Mouse (Mus musculus) central nervous system, embryonic 11.5 days (tissue): ENCODE data around the gene 2610507B11Rik. TPM values are rescaled to one million over a fixed set of nuclear protein-coding genes. Genes with fewer than 3 reads are reported as not detected.

Experiments used
- polyA plus RNA-seq: library from polyadenylated mRNA; depleted of rRNA; stranded (reverse); fragments of >200 nt; gene quantifications from 2 replicates; pipeline ENCODE4 v1.2.3, GENCODE M21; 2012; rRNA removed

2610507B11Rik gene
- polyA plus RNA-seq, result 60.1 and 65.0 TPM in 2 replicates

DNA sequence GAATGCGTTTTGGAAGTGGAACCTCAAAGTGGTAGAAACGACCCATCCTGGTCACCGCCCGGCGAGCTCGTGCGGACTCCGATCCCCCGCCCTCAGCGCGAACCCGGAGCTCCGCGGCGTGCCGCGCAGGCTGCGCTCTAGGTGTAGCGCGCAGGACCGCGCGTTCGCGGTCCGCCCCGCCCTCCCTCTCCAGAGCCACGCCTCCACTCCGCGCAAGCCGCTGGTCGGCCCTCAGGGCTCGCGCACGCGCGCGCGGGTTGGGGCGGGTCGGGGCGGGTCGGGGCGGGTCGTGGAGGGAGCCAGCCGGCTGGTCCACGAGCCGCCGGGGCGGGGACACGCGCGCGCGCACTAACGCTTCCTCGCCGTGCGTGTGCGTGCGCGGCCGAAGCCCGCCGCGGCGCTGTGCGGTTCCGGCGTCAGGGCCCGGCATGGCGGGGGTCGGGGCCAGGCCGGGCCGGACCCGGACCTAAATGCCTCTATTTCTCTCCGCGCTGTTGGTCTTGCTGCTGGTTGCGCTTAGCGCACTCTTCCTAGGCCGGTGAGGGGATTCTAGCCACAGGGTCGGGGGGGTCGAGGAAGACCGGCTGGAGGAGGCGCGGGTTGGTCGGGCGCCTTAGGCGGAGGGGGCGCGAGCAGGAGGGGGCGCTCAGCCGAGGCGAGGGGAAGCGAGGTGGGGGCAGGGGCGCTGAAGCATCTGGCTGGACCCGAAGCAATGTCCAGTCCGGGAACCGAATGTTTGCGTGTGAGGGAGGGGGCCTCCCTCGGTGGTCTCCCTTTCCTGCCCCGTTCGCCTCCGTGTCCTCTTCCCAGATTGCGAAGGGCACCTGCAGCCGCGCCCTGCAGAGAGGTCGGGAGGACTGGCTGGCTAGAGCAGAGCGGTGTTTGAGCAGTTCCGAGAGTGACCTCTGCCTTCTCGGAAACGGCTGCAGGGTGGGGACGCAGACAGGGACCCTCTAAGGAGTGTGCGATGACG, at the start of gene 2610507B11Rik:
2610507B11Rik (plus strand) TSS at position 373 of the 973 bp plus-strand sequence.

DNA sequence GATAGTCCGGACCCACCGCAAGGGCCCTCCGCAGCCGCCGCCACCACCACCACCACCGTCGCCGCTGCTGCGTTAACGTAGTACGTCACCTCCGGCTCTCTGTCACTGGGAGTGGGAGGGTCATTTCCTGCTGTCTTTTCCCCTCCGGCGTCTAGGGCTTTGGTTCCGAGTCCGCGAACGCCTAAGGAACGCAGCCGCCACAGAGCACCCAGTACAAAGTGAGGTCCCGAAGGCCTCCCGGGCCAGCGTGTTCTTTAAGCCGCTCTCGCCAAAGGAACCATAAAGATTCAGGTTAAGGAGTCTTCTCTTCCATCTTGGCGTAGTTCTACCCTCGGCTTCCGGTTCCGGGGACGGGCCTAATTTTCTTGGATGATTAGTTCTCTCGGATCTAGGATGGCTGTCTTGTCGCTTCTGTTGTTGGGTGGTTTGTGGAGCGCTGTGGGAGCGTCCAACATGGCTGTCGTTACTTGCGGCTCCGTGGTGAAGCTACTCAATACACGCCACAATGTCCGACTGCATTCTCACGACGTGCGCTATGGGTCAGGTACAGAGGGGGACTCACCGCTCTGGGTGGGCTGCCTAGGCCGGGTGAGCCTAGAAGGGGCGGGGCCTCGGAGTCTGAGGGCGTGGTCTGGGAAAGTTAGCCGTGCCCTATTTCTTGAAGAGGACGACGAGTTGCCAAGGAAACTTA, 15.8 kb upstream of the 2610507B11Rik start, which contains the start of the genes Sdf2 and Supt6:
Sdf2 (plus strand) TSS at position 120 of the 691 bp plus-strand sequence.
Supt6 (minus strand) TSS at position 361 of the 691 bp plus-strand sequence.

DNA sequence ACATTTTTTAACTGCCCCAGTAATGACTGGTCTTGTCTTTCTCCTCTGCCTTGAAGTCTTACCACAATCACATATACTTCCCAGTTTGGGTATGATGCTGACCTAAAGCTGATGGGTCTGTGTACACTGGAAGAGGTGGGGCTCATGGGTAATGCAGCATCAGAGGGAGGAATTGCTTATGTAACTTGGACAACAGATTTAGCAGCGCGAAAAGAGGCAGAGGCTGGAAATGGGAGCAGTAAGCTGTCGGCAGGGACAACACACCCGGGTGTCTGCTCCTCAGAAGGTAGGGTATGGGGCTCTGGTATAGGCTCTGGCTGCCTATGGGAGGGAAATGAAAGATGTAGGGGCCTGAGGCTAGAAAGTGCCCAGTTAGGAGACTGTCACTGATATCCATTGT, 29.1 kb downstream of the 2610507B11Rik start, which contains the start of gene BC030499:
BC030499 (plus strand) TSS at position 188 of the 400 bp plus-strand sequence.

DNA sequence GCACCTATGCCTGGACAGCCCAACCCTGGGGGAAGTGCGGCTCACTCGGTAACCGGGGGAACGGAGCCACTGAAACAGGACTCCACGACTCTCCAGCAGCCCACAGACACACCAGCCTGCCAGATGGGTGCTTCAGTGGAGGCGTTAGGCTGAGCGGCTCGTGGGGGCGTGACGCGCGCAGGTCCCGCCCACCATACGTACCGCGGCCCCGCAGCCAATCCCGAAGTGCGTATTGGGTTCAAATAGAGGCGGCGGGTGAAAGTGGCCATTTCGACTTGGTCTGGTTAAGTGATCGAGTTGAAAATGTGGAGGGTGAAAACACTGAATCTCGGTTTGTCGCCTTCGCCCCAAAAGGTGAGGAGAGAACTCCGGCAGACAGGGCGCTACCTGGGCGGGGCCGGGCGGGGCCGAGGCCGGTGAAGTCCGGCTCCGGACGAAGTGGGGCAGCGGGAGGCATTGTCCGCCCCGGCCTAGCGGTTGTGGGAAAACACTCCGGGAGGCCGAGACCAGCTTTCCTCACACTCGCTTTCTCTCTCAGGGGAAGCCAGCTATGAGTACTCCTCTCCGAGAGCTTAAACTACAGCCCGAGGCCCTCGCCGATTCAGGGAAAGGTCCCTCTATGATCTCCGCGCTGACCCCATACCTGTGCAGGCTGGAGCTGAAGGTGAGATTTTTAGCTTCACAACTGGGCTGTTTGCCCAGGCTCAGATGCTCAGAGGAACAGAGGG, 40.0 kb downstream of the 2610507B11Rik start, which contains the start of gene Spag5:
Spag5 (plus strand) TSS at position 173 of the 728 bp plus-strand sequence.

DNA sequence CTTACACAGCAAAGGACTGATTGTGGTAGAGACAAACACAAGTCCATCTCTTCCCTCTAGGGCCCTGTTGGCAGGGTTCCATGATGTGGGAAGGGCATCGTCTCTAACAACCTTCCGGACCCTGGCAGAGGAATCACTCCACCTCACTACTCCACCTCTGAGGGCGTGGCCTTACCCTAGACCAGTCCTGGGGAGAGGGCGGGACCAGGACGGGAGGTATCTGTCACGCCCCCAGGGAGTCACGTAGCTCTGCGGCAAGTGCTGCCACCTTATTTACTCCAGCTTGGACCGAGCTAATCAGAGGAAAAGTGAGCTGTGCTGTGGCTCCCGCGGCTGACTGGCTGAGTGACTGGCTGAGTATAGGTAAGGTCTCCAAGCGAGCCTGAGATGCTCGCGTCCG, 61.3 kb downstream of the 2610507B11Rik start, which contains the start of gene Aldoc:
Aldoc (plus strand) TSS at position 109 of the 400 bp plus-strand sequence.

DNA sequence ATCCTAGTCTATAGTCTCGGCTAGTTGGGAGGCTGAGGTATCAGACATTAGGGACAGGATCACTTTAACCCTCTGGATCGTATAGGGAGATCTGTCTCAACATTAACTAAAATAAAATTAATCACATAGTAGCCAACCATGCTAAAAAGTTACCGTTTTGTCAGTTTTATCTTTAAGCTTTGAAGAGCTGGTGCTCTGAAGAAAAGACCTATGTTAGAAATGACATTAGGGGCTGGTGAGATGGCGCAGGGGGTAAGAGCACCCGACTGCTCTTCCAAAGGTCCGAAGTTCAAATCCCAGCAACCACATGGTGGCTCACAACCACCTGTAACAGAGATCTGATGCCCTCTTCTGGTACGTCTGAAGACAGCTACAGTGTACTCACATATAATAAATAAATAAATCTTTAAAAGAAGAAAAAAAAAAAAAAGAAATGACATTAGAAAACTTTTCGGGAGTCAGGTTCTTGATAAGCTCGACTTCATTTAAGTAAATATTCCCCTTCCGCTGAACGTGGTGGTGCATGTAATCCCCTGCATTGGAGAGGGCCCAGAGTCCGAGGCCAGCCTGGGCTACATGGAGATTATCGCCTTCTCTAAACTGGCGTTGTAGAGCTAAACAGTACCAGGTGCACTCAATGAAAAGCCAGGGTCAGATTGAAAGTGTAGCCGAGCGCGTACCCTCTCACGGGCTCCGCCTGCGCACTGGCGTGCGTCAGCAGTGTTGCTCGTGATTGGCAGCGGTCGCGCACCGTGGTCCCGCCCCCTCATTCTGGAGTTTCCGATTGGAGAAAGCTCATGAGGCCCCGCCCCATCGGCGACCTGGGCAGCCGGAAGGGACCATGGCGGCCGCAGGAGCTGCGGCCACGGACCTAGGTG, 66.3 kb downstream of the 2610507B11Rik start, which contains the start of gene Pigs:
Pigs (plus strand) TSS at position 782 of the 878 bp plus-strand sequence.

Other genes starting within 250 kb of the 2610507B11Rik start
- gene Dhrs13, start 229.5 kb upstream of the 2610507B11Rik start, polyA plus RNA-seq, result 12.5 and 14.3 TPM in 2 replicates
- gene Flot2, start 223.8 kb upstream of the 2610507B11Rik start, polyA plus RNA-seq, result 50.4 and 64.3 TPM in 2 replicates
- gene Eral1, start 181.4 kb upstream of the 2610507B11Rik start, polyA plus RNA-seq, result 23.8 and 28.7 TPM in 2 replicates
- gene Fam222b, start 167.1 kb upstream of the 2610507B11Rik start, polyA plus RNA-seq, result 12.7 and 20.4 TPM in 2 replicates
- gene Traf4, start 96.2 kb upstream of the 2610507B11Rik start, polyA plus RNA-seq, result 127 and 187 TPM in 2 replicates
- 14.6 and 20.9 TPM in 2 replicates for gene Nek8, start 85.1 kb upstream of the 2610507B11Rik start, polyA plus RNA-seq
- 21.7 and 22.8 TPM in 2 replicates for gene Tlcd1, start 85.0 kb upstream of the 2610507B11Rik start, polyA plus RNA-seq
- 3,764 and 3,899 TPM in 2 replicates for gene Rpl23a, start 78.2 kb upstream of the 2610507B11Rik start, polyA plus RNA-seq
- 59.8 and 90.6 TPM in 2 replicates for gene Rab34, start 73.3 kb upstream of the 2610507B11Rik start, polyA plus RNA-seq
- 1.7 and 3.0 TPM in 2 replicates for gene Proca1, start 68.4 kb upstream of the 2610507B11Rik start, polyA plus RNA-seq
- 76.8 and 95.7 TPM in 2 replicates for gene Sdf2, start 16.0 kb upstream of the 2610507B11Rik start, polyA plus RNA-seq
- 29.4 and 30.4 TPM in 2 replicates for gene Supt6, start 15.8 kb upstream of the 2610507B11Rik start, polyA plus RNA-seq
- 0.68 and 0.82 TPM in 2 replicates for gene BC030499, start 29.1 kb downstream of the 2610507B11Rik start, polyA plus RNA-seq
- gene Spag5, start 39.8 kb downstream of the 2610507B11Rik start, polyA plus RNA-seq, result 91.4 and 95.4 TPM in 2 replicates
- gene Aldoc, start 61.2 kb downstream of the 2610507B11Rik start, polyA plus RNA-seq, result 3.7 and 5.3 TPM in 2 replicates
- gene Pigs, start 66.7 kb downstream of the 2610507B11Rik start, polyA plus RNA-seq, result 37.7 and 53.2 TPM in 2 replicates
- 91.0 and 110 TPM in 2 replicates for gene Unc119, start 81.7 kb downstream of the 2610507B11Rik start, polyA plus RNA-seq
- gene Foxn1, start 124.8 kb downstream of the 2610507B11Rik start, polyA plus RNA-seq, result 0.07 TPM in 1 of 2 replicates, not detected in the other
- gene Slc13a2, start 160.5 kb downstream of the 2610507B11Rik start, polyA plus RNA-seq, result 0.04 TPM in 1 of 2 replicates, not detected in the other
- 7.5 and 11.2 TPM in 2 replicates for gene Slc46a1, start 203.9 kb downstream of the 2610507B11Rik start, polyA plus RNA-seq
- 10.7 and 11.2 TPM in 2 replicates for gene Sarm1, start 236.0 kb downstream of the 2610507B11Rik start, polyA plus RNA-seq
- gene Vtn, start 237.3 kb downstream of the 2610507B11Rik start, polyA plus RNA-seq, result 49.4 and 66.4 TPM in 2 replicates
- 0.10 and 0.11 TPM in 2 replicates for gene Sebox, start 241.7 kb downstream of the 2610507B11Rik start, polyA plus RNA-seq